Mouse (Mus musculus): Measurements from ENCODE around the gene Fam172a. TPM values are rescaled to one million over a fixed set of nuclear protein-coding genes. Genes with fewer than 3 reads are reported as not detected.

Fam172a gene
- polyA plus RNA-seq, 1 experiment from 2014 or later = 53.6 TPM

- Histone ChIP-seq H3K27me3 (ENCODE audit: control insufficient read depth, insufficient read depth, low read length) (no peaks in the 10 kb centered on the region), H3K27ac (ENCODE audit: low read depth, low read length) (no peak overlapping the region), H3K4me1 (ENCODE audit: control insufficient read depth, insufficient read depth, low read length) (no peaks in the 10 kb centered on the region), H3K4me3 (ENCODE audit: low read depth, low read length) (no peak overlapping the region), H3K4me2 (no peak overlapping the region), H3K36me3 (ENCODE audit: control insufficient read depth, insufficient read depth, low read length) (no peaks in the 10 kb centered on the region), H3K9ac (ENCODE audit: low read length) (no peak overlapping the region), H3K9me3 (ENCODE audit: control insufficient read depth, low read length) (no peaks in the 10 kb centered on the region)
- ATAC-seq (ENCODE audit: low FRiP score) (no peak), DNase-seq (ENCODE audit: low spot score, missing footprints) (no peak)
- 83% methylated on average over 2 of the region's 2 CpGs for WGBS
These were observed 141.3 kb downstream of the Fam172a start for GRCm38 (mm10) chr13:77843017-77843654.

- H3K27ac ChIP-seq (ENCODE audit: low read depth, low read length) = no peak overlapping the region
- H3K4me2 ChIP-seq = no peak overlapping the region
- no peaks in the 10 kb centered on the region for H3K4me1 ChIP-seq (ENCODE audit: control insufficient read depth, insufficient read depth, low read length)
- no peaks in the 10 kb centered on the region for H3K36me3 ChIP-seq (ENCODE audit: control insufficient read depth, insufficient read depth, low read length)
- no peak for ATAC-seq (ENCODE audit: low FRiP score)
- WGBS = 78% methylated on average over 4 of the region's 4 CpGs
- H3K9ac ChIP-seq (ENCODE audit: low read length) = no peak overlapping the region
- DNase-seq (ENCODE audit: low spot score, missing footprints) = no peak
- H3K4me3 ChIP-seq (ENCODE audit: low read depth, low read length) = no peak overlapping the region
- no peaks in the 10 kb centered on the region for H3K9me3 ChIP-seq (ENCODE audit: control insufficient read depth, low read length)
- no peaks in the 10 kb centered on the region for H3K27me3 ChIP-seq (ENCODE audit: control insufficient read depth, insufficient read depth, low read length)
These were observed 147.0 kb downstream of the Fam172a start for GRCm38 (mm10) chr13:77848868-77849267.

- Histone ChIP-seq H3K36me3 (ENCODE audit: control insufficient read depth, insufficient read depth, low read length) (no peaks in the 10 kb centered on the region), H3K4me3 (ENCODE audit: low read depth, low read length) (no peak overlapping the region), H3K27me3 (ENCODE audit: control insufficient read depth, insufficient read depth, low read length) (no peaks in the 10 kb centered on the region), H3K4me1 (ENCODE audit: control insufficient read depth, insufficient read depth, low read length) (no peaks in the 10 kb centered on the region), H3K9me3 (ENCODE audit: control insufficient read depth, low read length) (no peaks in the 10 kb centered on the region), H3K9ac (ENCODE audit: low read length) (no peak overlapping the region), H3K4me2 (no peak overlapping the region), H3K27ac (ENCODE audit: low read depth, low read length) (no peak overlapping the region)
- DNase-seq (ENCODE audit: low spot score, missing footprints) (peak; percentile 87), ATAC-seq (ENCODE audit: low FRiP score) (0 out of 2 replicates have a peak, but pooled peaks have one; percentile 17)
- 97% methylated on average over 1 of the region's 1 CpGs for WGBS
These were observed 163.0 kb downstream of the Fam172a start for GRCm38 (mm10) chr13:77864804-77865203.

- Histone ChIP-seq H3K9me3 (ENCODE audit: control insufficient read depth, low read length) (no peaks in the 10 kb centered on the region), H3K9ac (ENCODE audit: low read length) (no peak overlapping the region), H3K27me3 (ENCODE audit: control insufficient read depth, insufficient read depth, low read length) (no peaks in the 10 kb centered on the region), H3K4me3 (ENCODE audit: low read depth, low read length) (no peak overlapping the region), H3K36me3 (ENCODE audit: control insufficient read depth, insufficient read depth, low read length) (no peaks in the 10 kb centered on the region), H3K4me1 (ENCODE audit: control insufficient read depth, insufficient read depth, low read length) (no peaks in the 10 kb centered on the region), H3K27ac (ENCODE audit: low read depth, low read length) (no peak overlapping the region), H3K4me2 (no peak overlapping the region)
- 22% methylated on average over 2 of the region's 2 CpGs for WGBS
- ATAC-seq (ENCODE audit: low FRiP score) = peak; percentile 95
- no peak for DNase-seq (ENCODE audit: low spot score, missing footprints)
These were observed 166.5 kb downstream of the Fam172a start for GRCm38 (mm10) chr13:77868314-77868713.

GRCm38 (mm10) chr13:77878120-77878519 is 176.3 kb downstream of the Fam172a start:
- Histone ChIP-seq H3K27me3 (ENCODE audit: control insufficient read depth, insufficient read depth, low read length) (no peaks in the 10 kb centered on the region), H3K4me3 (ENCODE audit: low read depth, low read length) (no peak overlapping the region), H3K9me3 (ENCODE audit: control insufficient read depth, low read length) (no peaks in the 10 kb centered on the region), H3K9ac (ENCODE audit: low read length) (no peak overlapping the region), H3K36me3 (ENCODE audit: control insufficient read depth, insufficient read depth, low read length) (no peaks in the 10 kb centered on the region), H3K4me2 (no peak overlapping the region), H3K4me1 (ENCODE audit: control insufficient read depth, insufficient read depth, low read length) (no peaks in the 10 kb centered on the region), H3K27ac (ENCODE audit: low read depth, low read length) (no peak overlapping the region)
- peak; percentile 38; the same call in 1 of the 2 replicates for ATAC-seq (ENCODE audit: low FRiP score)
- 79% methylated on average over 4 of the region's 4 CpGs for WGBS
- no peak for DNase-seq (ENCODE audit: low spot score, missing footprints)

- no peak overlapping the region for H3K27ac ChIP-seq (ENCODE audit: low read depth, low read length)
- no peak overlapping the region for H3K4me2 ChIP-seq
These were observed 176.7 kb downstream of the Fam172a start for GRCm38 (mm10) chr13:77878545-77878944.

GRCm38 (mm10) chr13:77897619-77898018 is 195.8 kb downstream of the Fam172a start:
- Histone ChIP-seq H3K4me3 (ENCODE audit: low read depth, low read length) (no peak overlapping the region), H3K9ac (ENCODE audit: low read length) (no peak overlapping the region), H3K27me3 (ENCODE audit: control insufficient read depth, insufficient read depth, low read length) (no peaks in the 10 kb centered on the region), H3K9me3 (ENCODE audit: control insufficient read depth, low read length) (no peaks in the 10 kb centered on the region), H3K4me1 (ENCODE audit: control insufficient read depth, insufficient read depth, low read length) (peaks cover 21% of the 10 kb centered on the region), H3K27ac (ENCODE audit: low read depth, low read length) (no peak overlapping the region), H3K4me2 (no peak overlapping the region), H3K36me3 (ENCODE audit: control insufficient read depth, insufficient read depth, low read length) (no peaks in the 10 kb centered on the region)
- DNase-seq (ENCODE audit: low spot score, missing footprints) (no peak), ATAC-seq (ENCODE audit: low FRiP score) (no peak)
- 31% methylated on average over 2 of the region's 2 CpGs for WGBS

More at GRCm38 (mm10) chr13:77878545-77878944, 176.7 kb downstream of the Fam172a start:
- Histone ChIP-seq H3K4me3 (ENCODE audit: low read depth, low read length) (no peak overlapping the region), H3K9me3 (ENCODE audit: control insufficient read depth, low read length) (no peaks in the 10 kb centered on the region), H3K4me1 (ENCODE audit: control insufficient read depth, insufficient read depth, low read length) (no peaks in the 10 kb centered on the region), H3K36me3 (ENCODE audit: control insufficient read depth, insufficient read depth, low read length) (no peaks in the 10 kb centered on the region), H3K9ac (ENCODE audit: low read length) (no peak overlapping the region), H3K27me3 (ENCODE audit: control insufficient read depth, insufficient read depth, low read length) (no peaks in the 10 kb centered on the region)
- ATAC-seq (ENCODE audit: low FRiP score) = no peak
- no peak for DNase-seq (ENCODE audit: low spot score, missing footprints)
- 74% methylated on average over 3 of the region's 3 CpGs for WGBS

GRCm38 (mm10) chr13:77898066-77898796 is 196.4 kb downstream of the Fam172a start:
- Histone ChIP-seq H3K9me3 (ENCODE audit: control insufficient read depth, low read length) (no peaks in the 10 kb centered on the region), H3K27me3 (ENCODE audit: control insufficient read depth, insufficient read depth, low read length) (no peaks in the 10 kb centered on the region), H3K4me3 (ENCODE audit: low read depth, low read length) (no peak overlapping the region), H3K9ac (ENCODE audit: low read length) (no peak overlapping the region), H3K27ac (ENCODE audit: low read depth, low read length) (peak overlapping the region; percentile 30; the same call in 1 of the 2 replicates), H3K36me3 (ENCODE audit: control insufficient read depth, insufficient read depth, low read length) (no peaks in the 10 kb centered on the region), H3K4me2 (no peak overlapping the region), H3K4me1 (ENCODE audit: control insufficient read depth, insufficient read depth, low read length) (peaks cover 18% of the 10 kb centered on the region)
- DNase-seq (ENCODE audit: low spot score, missing footprints) (no peak), ATAC-seq (ENCODE audit: low FRiP score) (no peak)
- WGBS = 38% methylated on average over 6 of the region's 6 CpGs

- DNase-seq (ENCODE audit: low spot score, missing footprints) (no peak), ATAC-seq (ENCODE audit: low FRiP score) (no peak)
- no peak overlapping the region for H3K4me2 ChIP-seq
- H3K27me3 ChIP-seq (ENCODE audit: control insufficient read depth, insufficient read depth, low read length) = no peaks in the 10 kb centered on the region
- no peaks in the 10 kb centered on the region for H3K9me3 ChIP-seq (ENCODE audit: control insufficient read depth, low read length)
- 73% methylated on average over 1 of the region's 1 CpGs for WGBS
- no peaks in the 10 kb centered on the region for H3K36me3 ChIP-seq (ENCODE audit: control insufficient read depth, insufficient read depth, low read length)
- H3K4me3 ChIP-seq (ENCODE audit: low read depth, low read length) = no peak overlapping the region
- peaks cover 11% of the 10 kb centered on the region; the same call in 1 of the 2 replicates for H3K4me1 ChIP-seq (ENCODE audit: control insufficient read depth, insufficient read depth, low read length)
- H3K27ac ChIP-seq (ENCODE audit: low read depth, low read length) = no peak overlapping the region
- no peak overlapping the region for H3K9ac ChIP-seq (ENCODE audit: low read length)
These were observed 197.9 kb downstream of the Fam172a start for GRCm38 (mm10) chr13:77899725-77900124.
